Mouse (Mus musculus) left cerebral cortex, postnatal 14 days (tissue): ENCODE measurements around the gene Col18a1. TPM values are rescaled to one million over a fixed set of nuclear protein-coding genes. Genes with fewer than 3 reads are reported as not detected.

Experiments
- DNase-seq, 2 experiments: peaks; one replicate each; pipeline ENCODE4 v3.0.0; 2021 to 2022; ENCODE audit warnings: low spot score in 2 of 2, mixed read lengths in 1 of 2
- intact Hi-C: fragments of 180-260 bp; cut with DNase I; formaldehyde crosslinking; loops from one replicate; pipeline ENCODE4 v1.15.1; 2025
- total RNA-seq, 2 experiments: library from RNA; stranded (reverse); gene quantifications; 2 replicates each; pipeline ENCODE4 v1.2.3; 2021

Gene Col18a1
- total RNA-seq, 2 experiments from 2014 or later, result 9.5 to 10.7 TPM

DNA sequence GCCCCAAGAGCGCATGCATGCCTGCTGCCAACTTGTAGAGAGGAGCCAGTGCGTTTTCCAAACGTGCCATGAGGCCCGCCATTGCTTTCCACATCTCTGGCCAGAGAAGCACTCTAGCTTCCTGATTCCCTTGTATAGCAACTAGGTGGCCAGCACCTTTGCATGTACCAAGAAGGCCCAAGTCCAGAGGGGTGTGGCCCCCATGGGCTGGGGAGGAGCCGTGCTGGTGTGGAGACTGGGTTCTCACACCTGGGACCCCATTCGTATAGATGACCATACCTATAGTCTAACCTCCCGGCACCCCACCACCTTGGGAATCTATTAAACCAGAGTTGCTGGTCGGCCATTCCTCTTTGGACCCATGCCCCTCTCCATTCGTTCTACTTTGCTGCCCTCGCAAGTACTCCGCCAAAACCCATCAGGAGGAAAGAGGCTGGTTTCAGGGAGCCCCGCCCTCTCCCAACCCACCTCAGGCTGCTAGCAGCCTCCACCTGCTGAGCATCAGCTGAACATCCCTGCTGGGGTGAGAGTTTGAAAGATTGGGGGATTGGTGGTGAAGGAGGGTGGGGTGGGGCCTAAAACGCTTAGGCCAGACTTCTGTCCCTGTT lies 134.5 kb downstream of the Col18a1 start, which contains the start of gene Slc19a1:
TSS of gene Slc19a1 (plus strand) at position 474 of the 608 bp plus-strand sequence.
- DNase-seq, result no peak
- intact Hi-C loops, result no loop called here

- intact Hi-C loops, result no loop called here
- DNase-seq, result no peak
Measured at GRCm38 (mm10) chr10:77030666-77031065, 135.7 kb downstream of the Col18a1 start.

GRCm38 (mm10) chr10:77029761-77030160 lies 136.6 kb downstream of the Col18a1 start:
- intact Hi-C loops, result no loop called here
- no peak for DNase-seq

DNA sequence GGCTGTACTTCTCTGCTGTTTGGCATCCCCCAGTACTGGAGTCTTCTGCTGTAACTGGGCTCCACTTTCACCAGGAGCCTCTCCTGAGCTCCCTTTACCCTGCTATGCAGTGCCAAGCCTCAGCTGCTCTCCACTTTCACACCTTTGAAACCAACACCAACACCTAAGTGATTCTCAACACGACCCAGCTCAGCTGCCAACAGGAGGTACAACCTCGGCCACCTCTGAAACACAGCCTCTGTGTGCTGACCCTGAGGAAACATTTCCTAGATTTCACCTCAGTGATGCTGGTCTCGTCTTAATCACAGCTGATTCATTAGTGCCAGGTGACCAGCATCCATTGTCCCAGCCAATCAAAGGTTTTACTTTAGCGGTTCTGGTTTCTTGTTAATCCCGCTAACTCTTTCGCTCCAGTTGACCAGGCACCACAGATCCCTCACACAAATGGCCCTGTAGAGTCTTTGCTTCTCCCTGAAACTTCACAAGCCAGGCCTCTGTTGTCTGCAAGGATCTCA lies 137.5 kb downstream of the Col18a1 start:
- intact Hi-C loops, result no loop called here
- DNase-seq, result no peak

DNA sequence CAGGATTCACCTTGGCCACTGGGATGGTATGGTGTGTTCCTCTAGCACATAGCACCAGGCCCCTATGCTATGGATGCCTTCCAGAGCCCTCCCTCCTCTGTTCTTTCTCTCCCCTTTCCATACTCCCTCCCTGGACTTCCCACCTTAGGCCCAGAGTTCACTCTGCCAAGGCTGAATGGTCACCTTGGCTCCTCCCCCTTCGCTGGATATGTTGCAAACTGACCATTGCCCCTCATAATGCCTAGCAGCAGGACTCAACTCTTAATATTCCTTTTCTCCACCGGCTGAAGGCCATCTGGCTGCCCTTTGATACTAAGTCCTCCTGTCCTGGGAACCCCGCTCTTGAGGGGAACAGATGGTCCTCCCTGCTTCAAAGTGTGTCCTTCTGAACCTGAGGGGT lies 139.4 kb downstream of the Col18a1 start:
- intact Hi-C loops, result no loop called here
- no peak for DNase-seq

DNA sequence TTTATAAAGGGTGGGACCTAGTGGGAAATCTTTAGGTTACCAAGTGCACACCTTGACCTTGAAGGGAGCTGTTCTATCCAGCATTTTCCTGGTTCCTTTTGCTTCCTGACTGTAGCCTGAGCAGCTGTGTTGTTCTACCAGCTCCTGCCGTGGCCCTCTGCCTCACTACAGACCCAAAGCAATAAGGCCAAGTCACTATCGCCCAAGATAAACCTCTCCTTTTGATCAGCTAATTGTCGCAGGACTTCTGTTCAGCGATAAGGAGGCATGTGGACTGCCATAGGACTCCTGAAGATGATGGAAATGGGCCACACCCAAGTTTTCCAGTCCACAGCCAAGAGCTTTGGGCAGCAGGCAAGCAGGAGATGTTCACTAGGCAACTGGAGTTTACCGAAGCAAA lies 142.1 kb downstream of the Col18a1 start:
- intact Hi-C loops, result no loop called here
- no peak for DNase-seq

DNA sequence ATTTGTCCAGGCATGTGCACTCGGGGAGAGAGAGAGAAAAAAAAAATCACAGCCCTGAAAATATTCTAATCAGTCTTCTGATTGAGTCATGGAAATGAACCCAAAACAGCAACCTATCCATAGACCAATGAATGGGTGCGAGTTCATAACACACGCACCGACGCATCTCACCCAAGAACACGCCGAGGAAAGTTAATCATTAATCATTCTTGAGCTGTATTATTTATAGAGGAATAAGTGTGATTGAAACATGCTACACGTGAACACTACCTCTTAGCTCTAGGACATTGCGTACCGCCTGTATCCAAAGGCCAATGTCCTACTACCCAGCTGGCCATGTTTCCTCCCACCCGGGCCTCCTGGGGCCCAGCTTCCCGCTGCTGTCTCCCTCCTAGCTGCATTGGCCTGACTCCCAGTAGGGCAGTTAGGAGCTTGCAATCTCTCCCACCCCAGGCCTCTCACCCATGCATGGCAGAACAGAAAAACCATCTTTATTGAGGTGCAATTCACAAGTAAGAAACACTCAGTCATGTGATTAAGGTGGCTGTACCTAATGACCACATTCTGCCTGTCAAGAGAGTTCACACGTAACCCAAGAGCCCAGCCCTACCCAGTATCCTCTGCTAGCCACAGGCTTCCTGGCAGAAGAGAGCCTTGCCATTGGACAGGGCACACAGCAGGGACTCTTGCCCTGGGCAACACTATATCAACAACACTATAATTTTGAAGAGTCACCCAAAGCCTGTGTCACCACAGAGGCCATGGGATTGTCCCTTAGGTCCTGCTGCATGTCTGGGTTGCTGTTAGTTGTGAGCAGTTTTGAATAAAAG lies 143.8 kb downstream of the Col18a1 start:
- intact Hi-C loops, result no loop called here
- no peak for DNase-seq

GRCm38 (mm10) chr10:77021399-77022052 lies 144.8 kb downstream of the Col18a1 start:
- peak; percentile 78 to 79 for DNase-seq
- intact Hi-C loops, result loop anchor here (2.0 kb wide), 1 partner anchor 187 kb away; no protein-coding TSS in a partner anchor

GRCm38 (mm10) chr10:77017662-77018061 lies 148.7 kb downstream of the Col18a1 start:
- no peak for DNase-seq
- intact Hi-C loops, result no loop called here

GRCm38 (mm10) chr10:77017061-77017460 lies 149.3 kb downstream of the Col18a1 start:
- intact Hi-C loops, result no loop called here
- DNase-seq, result no peak

GRCm38 (mm10) chr10:77016499-77016898 lies 149.8 kb downstream of the Col18a1 start:
- intact Hi-C loops, result no loop called here
- no peak for DNase-seq

DNA sequence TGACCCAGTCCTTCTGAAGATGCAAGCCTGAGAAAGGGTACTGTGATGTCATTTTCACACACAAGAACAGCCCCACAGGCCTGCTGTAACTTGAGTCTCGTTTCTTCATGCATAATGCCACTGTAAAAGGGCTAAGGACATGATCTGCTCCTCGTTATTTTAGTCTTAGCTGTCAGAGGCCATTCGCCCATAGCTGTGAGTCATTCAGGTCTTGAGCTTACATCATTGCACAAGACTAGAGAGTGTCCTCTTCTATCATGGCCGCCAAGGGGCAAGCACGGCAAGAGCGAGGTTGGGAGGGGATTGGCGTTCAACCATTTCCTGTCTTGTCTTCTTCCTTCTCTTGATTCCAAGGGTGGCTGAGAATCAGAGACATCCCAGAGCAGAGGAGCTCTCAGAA lies 150.3 kb downstream of the Col18a1 start:
- intact Hi-C loops, result no loop called here
- DNase-seq, result no peak

GRCm38 (mm10) chr10:77011681-77012080 lies 154.7 kb downstream of the Col18a1 start:
- intact Hi-C loops, result no loop called here
- no peak for DNase-seq

GRCm38 (mm10) chr10:77008698-77009097 lies 157.7 kb downstream of the Col18a1 start:
- no peak for DNase-seq
- intact Hi-C loops, result no loop called here

- peak in 1 of 2 experiments; percentile 41 for DNase-seq
- intact Hi-C loops, result no loop called here
Measured at GRCm38 (mm10) chr10:77008109-77008561, 158.2 kb downstream of the Col18a1 start.

DNA sequence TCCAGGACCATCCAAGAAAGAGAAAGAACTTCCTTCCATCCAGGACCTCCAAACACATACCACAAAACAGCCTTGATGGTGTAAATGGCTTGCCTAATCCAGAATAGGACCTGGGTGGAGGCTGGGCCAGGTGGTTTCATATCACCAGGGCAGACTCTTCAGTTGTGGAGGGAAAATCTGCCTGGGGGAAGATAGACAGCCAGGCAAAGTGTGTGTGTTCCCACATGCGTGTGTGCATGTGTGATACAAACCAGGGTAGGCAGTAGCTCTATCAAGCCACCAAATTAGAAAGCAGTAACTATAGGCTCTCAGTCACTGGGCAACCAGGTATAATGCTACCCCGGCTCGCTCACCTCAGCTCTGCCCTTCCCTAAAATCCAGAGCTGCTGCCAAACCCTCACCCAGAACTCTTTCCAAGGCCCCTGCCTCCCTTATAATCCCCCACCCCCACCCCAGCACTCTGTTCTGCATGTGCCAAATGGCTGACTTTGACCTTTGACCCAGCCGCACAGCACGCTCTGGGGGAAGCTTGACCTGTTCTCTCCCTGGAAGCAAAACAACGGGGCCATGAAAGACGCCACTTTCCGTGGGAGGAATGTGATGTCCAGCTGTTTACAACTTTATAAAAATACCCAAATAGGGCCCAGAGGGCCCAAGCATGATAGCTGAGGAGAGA lies 158.8 kb downstream of the Col18a1 start:
- intact Hi-C loops, result no loop called here
- DNase-seq, result no peak

GRCm38 (mm10) chr10:77004936-77005335 lies 161.4 kb downstream of the Col18a1 start:
- DNase-seq, result no peak
- intact Hi-C loops, result no loop called here
